Mouse (Mus musculus): ENCODE data around the gene Afmid. TPM values are rescaled to one million over a fixed set of nuclear protein-coding genes. Genes with fewer than 3 reads are reported as not detected.
A peak's percentile ranks its signal among the peaks of the same experiment; 100 is the strongest.

The Afmid gene
- polyA plus RNA-seq, 1 experiment from 2014 or later: 4.2 TPM

DNA sequence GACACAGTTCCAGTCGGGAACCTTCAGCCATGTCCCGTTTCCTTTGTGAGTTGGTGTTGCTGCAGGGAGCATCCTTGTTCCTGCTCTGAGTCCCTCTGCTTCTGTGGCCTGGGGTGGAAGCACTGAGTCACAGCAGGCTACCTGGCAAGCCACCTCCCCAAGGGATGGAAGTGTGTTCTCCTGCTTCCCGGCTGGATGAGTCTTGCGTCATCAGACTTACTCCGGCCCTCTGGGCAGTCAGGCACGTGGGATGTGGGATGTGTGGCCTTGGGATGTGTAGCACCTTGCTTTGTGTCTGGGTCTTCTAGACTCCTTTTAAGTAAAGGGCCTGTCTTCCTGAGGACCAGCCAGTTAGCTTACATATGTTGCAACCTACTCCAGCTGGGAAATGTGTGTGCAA is 54.0 kb downstream of the Afmid start:
- no peak for ATAC-seq (ENCODE audit: low FRiP score)
- Histone ChIP-seq H3K27me3 (peaks cover 32% of the 10 kb centered on the region), H3K4me3 (no peak overlapping the region), H3K4me1 (replicated peaks) (peaks cover 35% of the 10 kb centered on the region), H3K9me3 (no peaks in the 10 kb centered on the region), H3K4me2 (no peak overlapping the region), H3K27ac (no peak overlapping the region), H3K36me3 (no peaks in the 10 kb centered on the region), H3K9ac (no peak overlapping the region)
- WGBS: 91% methylated on average over 6 of the region's 6 CpGs

- Histone ChIP-seq H3K4me2 (no peak overlapping the region), H3K4me1 (replicated peaks) (peaks cover 35% of the 10 kb centered on the region), H3K4me3 (no peak overlapping the region), H3K27me3 (peaks cover 35% of the 10 kb centered on the region), H3K9me3 (no peaks in the 10 kb centered on the region), H3K9ac (no peak overlapping the region), H3K36me3 (no peaks in the 10 kb centered on the region), H3K27ac (no peak overlapping the region)
- no peak for ATAC-seq (ENCODE audit: low FRiP score)
- WGBS: 89% methylated on average over 9 of the region's 9 CpGs
These were observed 54.7 kb downstream of the Afmid start for GRCm38 (mm10) chr11:117880336-117880976.

- Histone ChIP-seq H3K9me3 (no peaks in the 10 kb centered on the region), H3K27me3 (peaks cover 35% of the 10 kb centered on the region), H3K36me3 (no peaks in the 10 kb centered on the region), H3K27ac (no peak overlapping the region), H3K4me1 (replicated peaks) (peaks cover 32% of the 10 kb centered on the region), H3K4me3 (no peak overlapping the region), H3K4me2 (no peak overlapping the region), H3K9ac (no peak overlapping the region)
- no peak for ATAC-seq (ENCODE audit: low FRiP score)
- WGBS: 80% methylated on average over 6 of the region's 6 CpGs
These were observed 55.2 kb downstream of the Afmid start for GRCm38 (mm10) chr11:117880977-117881358.

GRCm38 (mm10) chr11:117881787-117882186 is 56.1 kb downstream of the Afmid start:
- H3K27ac ChIP-seq: no peak overlapping the region
- 21% methylated on average over 8 of the region's 8 CpGs for WGBS

GRCm38 (mm10) chr11:117882208-117882607 is 56.5 kb downstream of the Afmid start:
- Histone ChIP-seq H3K27ac (no peak overlapping the region), H3K4me2 (no peak overlapping the region), H3K27me3 (peaks cover 46% of the 10 kb centered on the region), H3K4me1 (replicated peaks) (peaks cover 31% of the 10 kb centered on the region), H3K36me3 (no peaks in the 10 kb centered on the region), H3K4me3 (no peak overlapping the region), H3K9me3 (no peaks in the 10 kb centered on the region), H3K9ac (no peak overlapping the region)
- ATAC-seq (ENCODE audit: low FRiP score): no peak
- WGBS: 81% methylated on average over 1 of the region's 1 CpGs

More at GRCm38 (mm10) chr11:117881787-117882186, 56.1 kb downstream of the Afmid start:
- Histone ChIP-seq H3K9me3 (no peaks in the 10 kb centered on the region), H3K4me1 (replicated peaks) (peaks cover 31% of the 10 kb centered on the region), H3K4me3 (no peak overlapping the region), H3K27me3 (peaks cover 43% of the 10 kb centered on the region), H3K36me3 (no peaks in the 10 kb centered on the region), H3K4me2 (no peak overlapping the region), H3K9ac (no peak overlapping the region)
- ATAC-seq (ENCODE audit: low FRiP score): no peak

DNA sequence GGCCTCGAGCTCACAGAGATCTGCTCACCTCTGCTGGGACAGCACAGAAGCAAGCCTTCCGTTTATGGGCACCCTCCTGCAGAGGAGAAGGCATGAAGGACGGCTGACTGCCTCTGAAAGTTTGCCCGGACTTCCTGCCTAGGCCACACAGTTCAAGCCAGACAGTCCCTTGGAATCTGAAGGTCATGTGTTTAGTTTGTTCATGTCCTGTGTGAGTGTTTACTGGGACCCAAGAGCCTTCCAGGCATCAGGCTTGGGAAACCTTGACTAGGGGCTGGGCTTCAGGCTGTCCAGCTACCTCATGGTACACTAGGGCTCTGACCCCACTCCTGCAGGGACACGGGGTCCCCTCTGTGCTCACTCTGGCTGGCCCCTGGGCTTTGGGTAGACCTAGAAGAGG is 60.3 kb downstream of the Afmid start:
- 73% methylated on average over 5 of the region's 5 CpGs for WGBS
- H3K36me3 ChIP-seq: no peaks in the 10 kb centered on the region
- H3K4me3 ChIP-seq: no peak overlapping the region
- peaks cover 61% of the 10 kb centered on the region for H3K27me3 ChIP-seq
- no peak overlapping the region for H3K4me2 ChIP-seq
- ATAC-seq (ENCODE audit: low FRiP score): no peak
- no peaks in the 10 kb centered on the region for H3K9me3 ChIP-seq
- no peak overlapping the region for H3K27ac ChIP-seq
- no peak overlapping the region for H3K9ac ChIP-seq
- peaks cover 43% of the 10 kb centered on the region for H3K4me1 ChIP-seq (replicated peaks)

DNA sequence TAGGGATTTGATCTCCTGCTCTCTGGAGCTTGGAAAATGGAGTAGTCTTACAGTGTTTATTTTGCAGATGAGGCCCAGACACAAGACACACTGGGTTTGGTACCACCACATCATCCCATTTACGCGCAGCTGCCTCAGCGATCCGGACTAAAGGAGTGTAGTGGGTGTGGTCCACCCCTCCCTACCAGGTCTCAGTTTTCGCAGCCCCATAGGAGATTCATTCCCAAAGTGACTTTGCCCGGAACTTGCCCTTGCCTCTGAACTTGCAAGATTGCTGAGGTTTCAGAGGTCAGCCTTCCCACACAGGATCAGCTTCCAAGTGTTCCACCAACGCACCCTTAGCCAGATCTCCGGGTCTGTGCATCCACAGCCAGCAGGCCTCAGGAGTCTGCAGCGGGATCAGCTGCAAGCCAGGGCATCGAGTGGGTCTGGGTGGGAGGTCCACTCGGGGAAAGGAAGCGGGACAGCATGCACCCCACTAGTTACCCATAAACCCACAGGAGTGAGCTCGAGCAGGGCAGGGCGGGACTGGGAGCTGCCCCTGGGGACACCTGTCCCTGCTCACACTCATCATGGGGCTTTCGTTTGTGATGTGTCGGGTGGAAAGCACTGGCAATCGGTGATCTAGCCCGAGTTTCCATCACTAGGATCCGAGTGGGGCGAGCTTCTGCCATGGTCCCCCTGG is 62.6 kb downstream of the Afmid start:
- Histone ChIP-seq H3K9ac (peak overlapping the region; percentile 61; the same call in 1 of the 2 replicates), H3K4me3 (peak overlapping the region; percentile 15), H3K4me2 (peak overlapping the region; percentile 51), H3K9me3 (no peaks in the 10 kb centered on the region), H3K36me3 (no peaks in the 10 kb centered on the region), H3K27ac (no peak overlapping the region), H3K27me3 (peaks cover 63% of the 10 kb centered on the region), H3K4me1 (replicated peaks) (peaks cover 37% of the 10 kb centered on the region)
- ATAC-seq (ENCODE audit: low FRiP score): no peak
- 10% methylated on average over 20 of the region's 20 CpGs for WGBS

DNA sequence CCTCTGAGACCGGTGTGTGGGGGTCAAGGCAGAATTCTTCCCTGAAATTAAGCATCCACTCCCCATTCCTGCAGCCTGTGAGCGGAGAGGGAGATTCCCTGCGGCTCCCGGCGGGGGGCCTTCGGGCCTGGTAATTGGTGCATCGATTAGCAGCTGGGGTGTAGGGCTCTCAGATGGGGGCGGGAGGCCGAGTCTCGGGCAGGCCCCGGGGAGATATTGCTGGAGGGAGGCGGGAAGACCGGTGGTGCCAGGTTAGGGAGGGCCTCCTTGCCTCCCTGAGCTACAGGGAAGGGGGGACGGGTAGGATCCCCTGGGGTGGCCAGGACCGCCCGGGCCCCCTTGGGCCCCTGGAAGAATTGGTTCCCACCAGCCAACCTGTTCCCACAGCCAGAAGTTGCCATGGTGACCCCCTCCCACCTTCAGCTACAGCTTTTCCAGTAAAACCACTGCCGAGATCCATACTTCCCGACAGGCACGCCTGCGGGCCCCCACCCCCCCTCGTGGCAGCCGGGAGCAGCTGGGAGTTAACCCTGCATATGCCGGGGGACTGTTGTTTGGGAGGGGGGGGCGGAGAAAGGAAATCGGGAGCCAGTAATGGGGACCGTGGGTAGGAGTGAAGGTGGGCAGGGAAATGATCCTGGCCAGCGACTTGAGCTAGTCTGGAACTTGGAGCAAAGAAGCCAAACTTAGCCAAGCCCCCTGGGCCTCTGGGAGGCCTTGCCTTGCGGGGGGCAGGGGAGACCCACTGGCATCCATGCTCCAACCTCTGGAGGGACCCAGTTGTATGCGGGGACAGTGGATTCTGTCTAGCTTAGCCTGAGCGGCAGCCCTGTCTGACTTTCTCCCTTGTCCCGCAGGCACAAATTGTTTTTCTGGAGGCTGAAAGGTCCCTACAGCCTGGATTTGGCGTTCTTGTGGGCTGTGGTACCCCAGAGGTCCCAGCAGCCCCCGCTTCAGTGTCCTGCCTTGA is 63.4 kb downstream of the Afmid start:
- no peaks in the 10 kb centered on the region for H3K36me3 ChIP-seq
- peak overlapping the region; percentile 61 for H3K9ac ChIP-seq
- peak overlapping the region; percentile 83 for H3K27ac ChIP-seq
- H3K4me1 ChIP-seq (replicated peaks): peaks cover 37% of the 10 kb centered on the region
- H3K27me3 ChIP-seq: peaks cover 63% of the 10 kb centered on the region
- ATAC-seq (ENCODE audit: low FRiP score): peak; percentile 34
- peak overlapping the region; percentile 51 for H3K4me2 ChIP-seq
- WGBS: 4% methylated on average over 33 of the region's 33 CpGs
- no peaks in the 10 kb centered on the region for H3K9me3 ChIP-seq
- H3K4me3 ChIP-seq: peak overlapping the region; percentile 15

Other genes with a start within 250 kb of the Afmid start
- 24.9 and 27.3 TPM in 2 replicates for gene Tnrc6c, start 171.6 kb upstream of the Afmid start, polyA plus RNA-seq (2015; fragmentation: Nextera tagmentation; extraction: Ambion mirVana)
- gene Tmc8, start 43.8 kb upstream of the Afmid start, polyA plus RNA-seq (2015; fragmentation: Nextera tagmentation; extraction: Ambion mirVana): 0.75 and 1.5 TPM in 2 replicates
- gene Tmc6, start 43.7 kb upstream of the Afmid start, polyA plus RNA-seq (2015; fragmentation: Nextera tagmentation; extraction: Ambion mirVana): 5.3 TPM in 2 replicates
- gene 6030468B19Rik, start 28.3 kb upstream of the Afmid start, polyA plus RNA-seq (2015; fragmentation: Nextera tagmentation; extraction: Ambion mirVana): not detected in 2 replicates
- gene Gm20708, start 16.3 kb upstream of the Afmid start, polyA plus RNA-seq (2015; fragmentation: Nextera tagmentation; extraction: Ambion mirVana): 0.70 and 0.74 TPM in 2 replicates
- 14.6 and 16.5 TPM in 2 replicates for gene Syngr2, start 16.3 kb upstream of the Afmid start, polyA plus RNA-seq (2015; fragmentation: Nextera tagmentation; extraction: Ambion mirVana)
- gene Tk1, start 168 bp downstream of the Afmid start, polyA plus RNA-seq (2015; fragmentation: Nextera tagmentation; extraction: Ambion mirVana): 25.3 and 26.0 TPM in 2 replicates
- gene Birc5, start 23.3 kb downstream of the Afmid start, polyA plus RNA-seq (2015; fragmentation: Nextera tagmentation; extraction: Ambion mirVana): 56.0 and 57.4 TPM in 2 replicates
- gene Tmem235, start 34.8 kb downstream of the Afmid start, polyA plus RNA-seq (2015; fragmentation: Nextera tagmentation; extraction: Ambion mirVana): not detected in 2 replicates
- 3.2 and 3.3 TPM in 2 replicates for gene Tha1, start 47.6 kb downstream of the Afmid start, polyA plus RNA-seq (2015; fragmentation: Nextera tagmentation; extraction: Ambion mirVana)
- 8.3 and 8.8 TPM in 2 replicates for gene Socs3, start 144.1 kb downstream of the Afmid start, polyA plus RNA-seq (2015; fragmentation: Nextera tagmentation; extraction: Ambion mirVana)
- gene Pgs1, start 160.4 kb downstream of the Afmid start, polyA plus RNA-seq (2015; fragmentation: Nextera tagmentation; extraction: Ambion mirVana): 47.4 and 47.6 TPM in 2 replicates